Mouse (Mus musculus) bone marrow, adult 2 months (tissue): Measurements from ENCODE around the gene Hoxb7.

ENCODE experiments used
- CTCF ChIP-seq: fragments of 200-500 bp; IDR thresholded peaks from 2 replicates; pipeline ENCODE4 v1.5.1; 2011; ENCODE audit warnings: low read length, control low read depth; ENCODE audit not compliant: control insufficient read depth, insufficient read depth
- POLR2A ChIP-seq: fragments of 200-500 bp; IDR thresholded peaks from 2 replicates; pipeline ENCODE4 v1.6.1; 2011; ENCODE audit warnings: low read depth, mild to moderate bottlenecking, control low read depth, low read length, borderline replicate concordance; ENCODE audit not compliant: control insufficient read depth

GRCm38 (mm10) chr11:96325747-96326212, 39.4 kb downstream of the Hoxb7 start:
- TF ChIP-seq POLR2A (no peak), CTCF (no peak)
